Mouse (Mus musculus): Measurements from ENCODE around the gene Nfe2. TPM values are rescaled to one million over a fixed set of nuclear protein-coding genes. Genes with fewer than 3 reads are reported as not detected.

The Nfe2 gene
- total and polyA plus RNA-seq, 3 experiments, result 0.14 TPM; not detected in 2

DNA sequence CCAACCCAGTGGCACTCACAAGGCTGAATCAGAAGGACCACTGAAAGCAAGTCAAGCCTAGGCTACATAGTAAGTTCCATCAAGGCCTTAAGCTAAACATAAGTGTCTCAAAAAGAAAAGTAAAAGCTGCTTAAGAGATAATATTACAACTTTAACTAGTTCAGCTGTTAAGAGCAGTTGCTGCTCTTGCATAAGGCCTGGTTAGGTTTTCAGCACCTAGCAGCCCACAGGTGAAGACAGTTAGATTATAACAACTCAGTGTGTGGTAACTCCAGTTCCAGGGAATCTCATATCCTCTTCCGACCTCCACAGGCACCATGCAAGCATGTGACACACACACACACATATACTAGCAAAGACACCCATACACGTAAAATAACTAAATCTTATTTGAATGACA is 30.6 kb downstream of the Nfe2 start:
- DNase-seq (ENCODE audit: extremely low read depth), result no peak
- H3K36me3 ChIP-seq (replicated peaks in 1 of 2; ENCODE audit: control insufficient read depth in 1 of 2, insufficient read depth in 1 of 2, low read length in 1 of 2), result peaks cover 0 to 39% of the 10 kb centered on the region in 2 experiments
- H3K9ac ChIP-seq (ENCODE audit: insufficient read depth, low read depth), result no peak overlapping the region
- H3K27me3 ChIP-seq (replicated peaks), result no peaks in the 10 kb centered on the region
- H3K79me2 ChIP-seq (replicated peaks; ENCODE audit: control insufficient read depth, extremely low read depth, insufficient read depth, poor library complexity, severe bottlenecking), result peaks cover 81% of the 10 kb centered on the region
- no peak overlapping the region; the same call in 1 of the 2 replicates for H3K27ac ChIP-seq (ENCODE audit: insufficient read depth, low read depth)
- H3K4me2 ChIP-seq (ENCODE audit: insufficient read depth, low read depth, poor library complexity, severe bottlenecking), result no peak overlapping the region
- peaks cover 6 to 36% of the 10 kb centered on the region in 2 experiments; a peak in 3 of 4 replicates for H3K4me1 ChIP-seq (ENCODE audit: control insufficient read depth in 1 of 2, insufficient read depth in 2 of 2)
- no peak overlapping the region for H3K4me3 ChIP-seq (replicated peaks in 1 of 3; ENCODE audit: low read depth in 2 of 3, low read length in 2 of 3, poor library complexity in 1 of 3)
- dilution Hi-C loops (cut with MboI; ENCODE audit: extremely low pct_ligation_motif_present, extremely low pct_unique_long_range_greater_than_20kb, low sequenced_read_pairs) (no loop called here), in situ Hi-C loops (cut with MboI; ENCODE audit: low pct_ligation_motif_present, low pct_unique_long_range_greater_than_20kb, low sequenced_read_pairs) (no loop called here)
- H3K9me3 ChIP-seq (replicated peaks; ENCODE audit: low read length), result no peaks in the 10 kb centered on the region
- TF ChIP-seq TBP (conservative IDR thresholded peaks at IDR 0.05; ENCODE audit: low read depth, low read length), result no peak
- TF ChIP-seq NELFE (IDR thresholded peaks at IDR 0.05; ENCODE audit: low read depth, low read length), result no peak
- TF ChIP-seq USF2 (conservative IDR thresholded peaks at IDR 0.05; ENCODE audit: low read depth, low read length), result no peak
- no peak for TF ChIP-seq MAZ (IDR thresholded peaks at IDR 0.05; ENCODE audit: low read depth, low read length)
- TF ChIP-seq HCFC1 (IDR thresholded peaks at IDR 0.05; ENCODE audit: low read depth, low read length), result no peak
- TF ChIP-seq TCF12 (IDR thresholded peaks at IDR 0.05; ENCODE audit: low read depth, low read length), result no peak
- TF ChIP-seq RCOR1 (conservative IDR thresholded peaks at IDR 0.05; ENCODE audit: low read depth, low read length), result no peak

DNA sequence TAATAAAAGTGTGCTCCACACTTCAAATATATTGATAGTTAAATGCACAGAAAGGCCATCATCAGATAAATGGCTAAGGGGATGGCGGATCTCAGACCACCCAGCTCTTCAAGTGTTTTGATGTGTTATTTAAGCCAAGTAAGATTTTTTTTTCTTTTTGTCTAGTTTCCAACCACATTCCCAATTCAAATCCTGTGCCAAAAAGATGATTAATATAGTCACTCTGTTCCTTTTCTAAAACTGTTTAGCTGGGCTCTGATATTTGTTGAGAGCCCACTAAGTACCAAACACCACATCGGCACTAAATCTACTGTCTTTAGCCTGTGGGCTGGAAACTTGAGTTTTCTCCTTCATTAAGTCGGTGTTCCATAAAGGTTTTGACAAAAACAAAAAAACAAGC is 31.2 kb downstream of the Nfe2 start:
- TF ChIP-seq EP300 (IDR thresholded peaks at IDR 0.05; ENCODE audit: low read length) (no peak), TCF12 (IDR thresholded peaks at IDR 0.05; ENCODE audit: low read depth, low read length) (no peak), JUN (IDR thresholded peaks at IDR 0.05; ENCODE audit: insufficient read depth, low read depth, low read length) (no peak), MYC (IDR thresholded peaks at IDR 0.05; ENCODE audit: low read depth, low read length) (no peak), GABPA (IDR thresholded peaks at IDR 0.05; ENCODE audit: insufficient replicate concordance, low read depth, low read length) (no peak), IRF4 (IDR thresholded peaks at IDR 0.05; ENCODE audit: low read depth, low read length) (no peak), CHD2 (IDR thresholded peaks at IDR 0.05; ENCODE audit: low read length) (no peak), ELF1 (IDR thresholded peaks at IDR 0.05; ENCODE audit: low read depth, low read length) (no peak), MXI1 (IDR thresholded peaks at IDR 0.05; ENCODE audit: low read depth, low read length) (no peak), NELFE (IDR thresholded peaks at IDR 0.05; ENCODE audit: low read depth, low read length) (no peak), CHD1 (IDR thresholded peaks at IDR 0.05; ENCODE audit: low read depth, low read length) (no peak), POLR2A (IDR thresholded peaks at IDR 0.05; ENCODE audit: low read depth, low read length) (no peak), ETS1 (conservative IDR thresholded peaks at IDR 0.05; ENCODE audit: low read depth, low read length) (no peak), TBP (conservative IDR thresholded peaks at IDR 0.05; ENCODE audit: low read depth, low read length) (no peak)
- Histone ChIP-seq H3K27ac (ENCODE audit: insufficient read depth, low read depth) (no peak overlapping the region), H3K4me3 (replicated peaks in 1 of 3; ENCODE audit: low read depth in 2 of 3, low read length in 2 of 3, poor library complexity in 1 of 3) (no peak overlapping the region), H3K36me3 (replicated peaks in 1 of 2; ENCODE audit: control insufficient read depth in 1 of 2, insufficient read depth in 1 of 2, low read length in 1 of 2) (peaks cover 0 to 37% of the 10 kb centered on the region in 2 experiments), H3K9ac (ENCODE audit: insufficient read depth, low read depth) (no peak overlapping the region), H3K79me2 (replicated peaks; ENCODE audit: control insufficient read depth, extremely low read depth, insufficient read depth, poor library complexity, severe bottlenecking) (peaks cover 79% of the 10 kb centered on the region), H3K4me1 (ENCODE audit: control insufficient read depth in 1 of 2, insufficient read depth in 2 of 2) (peaks cover 6 to 34% of the 10 kb centered on the region in 2 experiments; a peak in 3 of 4 replicates), H3K27me3 (replicated peaks) (no peaks in the 10 kb centered on the region), H3K9me3 (replicated peaks; ENCODE audit: low read length) (no peaks in the 10 kb centered on the region), H3K4me2 (ENCODE audit: insufficient read depth, low read depth, poor library complexity, severe bottlenecking) (no peak overlapping the region)
- no peak for DNase-seq (ENCODE audit: extremely low read depth)
- in situ Hi-C loops (cut with MboI; ENCODE audit: low pct_ligation_motif_present, low pct_unique_long_range_greater_than_20kb, low sequenced_read_pairs), result no loop called here
- dilution Hi-C loops (cut with MboI; ENCODE audit: extremely low pct_ligation_motif_present, extremely low pct_unique_long_range_greater_than_20kb, low sequenced_read_pairs), result no loop called here

Data from CH12.LX (cell line).